Mouse (Mus musculus): ENCODE results near the gene Fxyd5. TPM values are rescaled to one million over a fixed set of nuclear protein-coding genes. Genes with fewer than 3 reads are reported as not detected.

The Fxyd5 gene
- polyA plus RNA-seq, 1 experiment from 2014 or later = 24.4 TPM

- 79% methylated on average over 12 of the region's 12 CpGs for WGBS
- H3K4me2 ChIP-seq (ENCODE audit: low read length) = no peak overlapping the region
- no peak overlapping the region for H3K27ac ChIP-seq (ENCODE audit: low read length)
- no peaks in the 10 kb centered on the region for H3K36me3 ChIP-seq (ENCODE audit: control insufficient read depth, insufficient read depth, low read length)
- H3K9ac ChIP-seq (ENCODE audit: low read depth, low read length) = no peak overlapping the region
- H3K4me1 ChIP-seq (ENCODE audit: control insufficient read depth, insufficient read depth, low read length) = no peaks in the 10 kb centered on the region
- H3K9me3 ChIP-seq (replicated peaks; ENCODE audit: control insufficient read depth, low read length, poor library complexity, severe bottlenecking) = no peaks in the 10 kb centered on the region
- ATAC-seq = no peak
- H3K27me3 ChIP-seq (ENCODE audit: control insufficient read depth, insufficient read depth, low read depth, low read length) = peaks cover 34% of the 10 kb centered on the region
- H3K4me3 ChIP-seq (ENCODE audit: low read depth, low read length) = no peak overlapping the region
Observed at GRCm38 (mm10) chr7:31040281-31041022, 1.8 kb downstream of the Fxyd5 start.

GRCm38 (mm10) chr7:31039011-31039410 lies 3.3 kb downstream of the Fxyd5 start:
- WGBS = 87% methylated on average over 4 of the region's 4 CpGs
- no peak for ATAC-seq

GRCm38 (mm10) chr7:31037675-31038074 lies 4.6 kb downstream of the Fxyd5 start:
- no peaks in the 10 kb centered on the region for H3K9me3 ChIP-seq (replicated peaks; ENCODE audit: control insufficient read depth, low read length, poor library complexity, severe bottlenecking)
- no peaks in the 10 kb centered on the region for H3K36me3 ChIP-seq (ENCODE audit: control insufficient read depth, insufficient read depth, low read length)
- no peak overlapping the region for H3K27ac ChIP-seq (ENCODE audit: low read length)
- H3K4me1 ChIP-seq (ENCODE audit: control insufficient read depth, insufficient read depth, low read length) = no peaks in the 10 kb centered on the region
- H3K4me3 ChIP-seq (ENCODE audit: low read depth, low read length) = no peak overlapping the region
- no peak overlapping the region for H3K4me2 ChIP-seq (ENCODE audit: low read length)
- WGBS = 54% methylated on average over 2 of the region's 2 CpGs
- H3K9ac ChIP-seq (ENCODE audit: low read depth, low read length) = no peak overlapping the region
- H3K27me3 ChIP-seq (ENCODE audit: control insufficient read depth, insufficient read depth, low read depth, low read length) = peaks cover 18% of the 10 kb centered on the region
- no peak for ATAC-seq

More at GRCm38 (mm10) chr7:31039011-31039410, 3.3 kb downstream of the Fxyd5 start:
- peaks cover 22% of the 10 kb centered on the region for H3K27me3 ChIP-seq (ENCODE audit: control insufficient read depth, insufficient read depth, low read depth, low read length)
- H3K36me3 ChIP-seq (ENCODE audit: control insufficient read depth, insufficient read depth, low read length) = no peaks in the 10 kb centered on the region
- no peak overlapping the region for H3K9ac ChIP-seq (ENCODE audit: low read depth, low read length)
- no peaks in the 10 kb centered on the region for H3K9me3 ChIP-seq (replicated peaks; ENCODE audit: control insufficient read depth, low read length, poor library complexity, severe bottlenecking)
- no peaks in the 10 kb centered on the region for H3K4me1 ChIP-seq (ENCODE audit: control insufficient read depth, insufficient read depth, low read length)
- H3K4me3 ChIP-seq (ENCODE audit: low read depth, low read length) = no peak overlapping the region
- H3K4me2 ChIP-seq (ENCODE audit: low read length) = no peak overlapping the region
- H3K27ac ChIP-seq (ENCODE audit: low read length) = no peak overlapping the region

- Histone ChIP-seq H3K4me3 (ENCODE audit: low read depth, low read length) (no peak overlapping the region), H3K27ac (ENCODE audit: low read length) (no peak overlapping the region), H3K4me1 (ENCODE audit: control insufficient read depth, insufficient read depth, low read length) (no peaks in the 10 kb centered on the region), H3K36me3 (ENCODE audit: control insufficient read depth, insufficient read depth, low read length) (no peaks in the 10 kb centered on the region), H3K4me2 (ENCODE audit: low read length) (no peak overlapping the region), H3K9ac (ENCODE audit: low read depth, low read length) (no peak overlapping the region), H3K9me3 (replicated peaks; ENCODE audit: control insufficient read depth, low read length, poor library complexity, severe bottlenecking) (no peaks in the 10 kb centered on the region), H3K27me3 (ENCODE audit: control insufficient read depth, insufficient read depth, low read depth, low read length) (peaks cover 12% of the 10 kb centered on the region)
- no peak for ATAC-seq
- 90% methylated on average over 7 of the region's 7 CpGs for WGBS
Observed at GRCm38 (mm10) chr7:31036917-31037316, 5.4 kb downstream of the Fxyd5 start.

GRCm38 (mm10) chr7:31035291-31035690 lies 7.0 kb downstream of the Fxyd5 start:
- Histone ChIP-seq H3K4me1 (ENCODE audit: control insufficient read depth, insufficient read depth, low read length) (no peaks in the 10 kb centered on the region), H3K9me3 (replicated peaks; ENCODE audit: control insufficient read depth, low read length, poor library complexity, severe bottlenecking) (no peaks in the 10 kb centered on the region), H3K4me3 (ENCODE audit: low read depth, low read length) (no peak overlapping the region), H3K27ac (ENCODE audit: low read length) (no peak overlapping the region), H3K27me3 (ENCODE audit: control insufficient read depth, insufficient read depth, low read depth, low read length) (no peaks in the 10 kb centered on the region), H3K4me2 (ENCODE audit: low read length) (no peak overlapping the region), H3K9ac (ENCODE audit: low read depth, low read length) (no peak overlapping the region), H3K36me3 (ENCODE audit: control insufficient read depth, insufficient read depth, low read length) (no peaks in the 10 kb centered on the region)
- no peak for ATAC-seq
- 85% methylated on average over 10 of the region's 11 CpGs for WGBS

GRCm38 (mm10) chr7:31034789-31035188 lies 7.5 kb downstream of the Fxyd5 start:
- H3K4me1 ChIP-seq (ENCODE audit: control insufficient read depth, insufficient read depth, low read length) = no peaks in the 10 kb centered on the region
- no peaks in the 10 kb centered on the region for H3K27me3 ChIP-seq (ENCODE audit: control insufficient read depth, insufficient read depth, low read depth, low read length)
- no peak for ATAC-seq
- no peak overlapping the region for H3K4me3 ChIP-seq (ENCODE audit: low read depth, low read length)
- H3K27ac ChIP-seq (ENCODE audit: low read length) = no peak overlapping the region
- H3K4me2 ChIP-seq (ENCODE audit: low read length) = no peak overlapping the region
- H3K9me3 ChIP-seq (replicated peaks; ENCODE audit: control insufficient read depth, low read length, poor library complexity, severe bottlenecking) = no peaks in the 10 kb centered on the region
- H3K36me3 ChIP-seq (ENCODE audit: control insufficient read depth, insufficient read depth, low read length) = no peaks in the 10 kb centered on the region
- H3K9ac ChIP-seq (ENCODE audit: low read depth, low read length) = no peak overlapping the region
- WGBS = 69% methylated on average over 11 of the region's 11 CpGs

GRCm38 (mm10) chr7:31033409-31034165 lies 8.7 kb downstream of the Fxyd5 start:
- Histone ChIP-seq H3K9ac (ENCODE audit: low read depth, low read length) (no peak overlapping the region), H3K4me3 (ENCODE audit: low read depth, low read length) (no peak overlapping the region), H3K9me3 (replicated peaks; ENCODE audit: control insufficient read depth, low read length, poor library complexity, severe bottlenecking) (no peaks in the 10 kb centered on the region), H3K4me1 (ENCODE audit: control insufficient read depth, insufficient read depth, low read length) (no peaks in the 10 kb centered on the region), H3K27me3 (ENCODE audit: control insufficient read depth, insufficient read depth, low read depth, low read length) (no peaks in the 10 kb centered on the region), H3K36me3 (ENCODE audit: control insufficient read depth, insufficient read depth, low read length) (no peaks in the 10 kb centered on the region), H3K27ac (ENCODE audit: low read length) (no peak overlapping the region), H3K4me2 (ENCODE audit: low read length) (no peak overlapping the region)
- 74% methylated on average over 9 of the region's 9 CpGs for WGBS
- ATAC-seq = no peak

GRCm38 (mm10) chr7:31031731-31032130 lies 10.6 kb downstream of the Fxyd5 start:
- 83% methylated on average over 7 of the region's 7 CpGs for WGBS
- H3K4me2 ChIP-seq (ENCODE audit: low read length) = no peak overlapping the region
- H3K4me1 ChIP-seq (ENCODE audit: control insufficient read depth, insufficient read depth, low read length) = no peaks in the 10 kb centered on the region
- H3K27me3 ChIP-seq (ENCODE audit: control insufficient read depth, insufficient read depth, low read depth, low read length) = no peaks in the 10 kb centered on the region
- no peaks in the 10 kb centered on the region for H3K36me3 ChIP-seq (ENCODE audit: control insufficient read depth, insufficient read depth, low read length)
- no peaks in the 10 kb centered on the region for H3K9me3 ChIP-seq (replicated peaks; ENCODE audit: control insufficient read depth, low read length, poor library complexity, severe bottlenecking)
- ATAC-seq = no peak; the same call in 1 of the 2 replicates
- H3K4me3 ChIP-seq (ENCODE audit: low read depth, low read length) = no peak overlapping the region
- no peak overlapping the region for H3K9ac ChIP-seq (ENCODE audit: low read depth, low read length)
- H3K27ac ChIP-seq (ENCODE audit: low read length) = no peak overlapping the region

- ATAC-seq = no peak
Observed at GRCm38 (mm10) chr7:31030717-31031116, 11.6 kb downstream of the Fxyd5 start.

More at GRCm38 (mm10) chr7:31030717-31031116, 11.6 kb downstream of the Fxyd5 start:
- Histone ChIP-seq H3K4me2 (ENCODE audit: low read length) (no peak overlapping the region), H3K4me3 (ENCODE audit: low read depth, low read length) (no peak overlapping the region), H3K27ac (ENCODE audit: low read length) (no peak overlapping the region), H3K27me3 (ENCODE audit: control insufficient read depth, insufficient read depth, low read depth, low read length) (no peaks in the 10 kb centered on the region), H3K9me3 (replicated peaks; ENCODE audit: control insufficient read depth, low read length, poor library complexity, severe bottlenecking) (no peaks in the 10 kb centered on the region), H3K9ac (ENCODE audit: low read depth, low read length) (no peak overlapping the region), H3K4me1 (ENCODE audit: control insufficient read depth, insufficient read depth, low read length) (no peaks in the 10 kb centered on the region), H3K36me3 (ENCODE audit: control insufficient read depth, insufficient read depth, low read length) (no peaks in the 10 kb centered on the region)
- WGBS = 74% methylated on average over 2 of the region's 2 CpGs
